Mouse (Mus musculus): Measurements from ENCODE around the gene Nod1.

Nod1 gene

GRCm38 (mm10) chr6:54972111-54972928, at the start of gene Nod1:
Gene Nod1, minus strand, starts transcription at chr6:54972612.
- peak; percentile 15 to 39 for DNase-seq (ENCODE audit: low spot score in 2 of 2)

DNA sequence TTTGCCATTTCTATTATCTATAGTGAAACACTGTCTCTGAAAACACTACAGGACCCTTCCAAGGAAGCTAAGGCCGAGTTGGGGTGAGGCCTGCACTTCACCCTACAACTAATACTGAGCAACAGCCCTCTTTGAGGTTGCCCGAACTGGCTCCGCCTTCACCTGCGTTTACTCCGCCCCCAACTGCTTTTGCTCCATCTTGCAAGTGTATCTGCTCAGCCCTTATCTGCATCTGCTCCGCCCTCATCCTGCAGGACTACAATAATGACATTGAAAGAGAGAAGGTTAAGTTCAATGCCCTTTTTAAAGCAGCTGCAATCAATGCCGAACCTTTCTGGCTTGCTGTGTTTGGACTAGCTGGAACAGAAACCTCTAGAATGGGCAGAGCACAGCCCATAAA, 49.4 kb upstream of the Nod1 start:
- DNase-seq (ENCODE audit: low spot score in 2 of 2) = no peak

GRCm38 (mm10) chr6:55018417-55018816, 46.0 kb upstream of the Nod1 start:
- no peak for DNase-seq (ENCODE audit: low spot score in 2 of 2)

GRCm38 (mm10) chr6:55016710-55017583, 44.5 kb upstream of the Nod1 start:
- DNase-seq (ENCODE audit: low spot score in 2 of 2) = peak; percentile 8 to 31

- DNase-seq (ENCODE audit: low spot score in 2 of 2) = peak; percentile 20 to 32
Observed at GRCm38 (mm10) chr6:55016236-55016635, 43.8 kb upstream of the Nod1 start.

DNA sequence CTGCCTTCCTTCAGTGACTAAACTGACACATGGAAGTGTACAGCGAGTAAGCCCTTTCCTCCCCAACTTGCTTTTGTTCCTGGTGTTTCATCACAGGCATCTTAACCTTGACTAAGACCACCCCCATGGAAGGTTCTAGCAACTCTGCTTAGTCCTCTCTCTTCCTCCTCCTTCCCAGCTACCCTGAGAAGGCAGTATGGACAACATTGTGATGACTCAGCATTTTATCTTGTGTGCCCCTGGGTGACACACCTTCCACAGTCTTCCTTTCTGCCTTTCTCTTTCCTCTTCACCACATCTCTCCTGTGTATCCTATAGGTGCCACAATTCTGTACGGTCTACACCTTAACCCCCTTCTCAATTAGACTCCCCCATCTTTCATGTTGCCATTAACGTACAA, 41.8 kb upstream of the Nod1 start:
- no peak for DNase-seq (ENCODE audit: low spot score in 2 of 2)

GRCm38 (mm10) chr6:55012516-55012915, 40.1 kb upstream of the Nod1 start:
- no peak for DNase-seq (ENCODE audit: low spot score in 2 of 2)

- no peak for DNase-seq (ENCODE audit: low spot score in 2 of 2)
Observed at GRCm38 (mm10) chr6:55010330-55011091, 38.1 kb upstream of the Nod1 start.

- no peak for DNase-seq (ENCODE audit: low spot score in 2 of 2)
Observed at GRCm38 (mm10) chr6:55009391-55010230, 37.2 kb upstream of the Nod1 start.

GRCm38 (mm10) chr6:55008401-55008800, 36.0 kb upstream of the Nod1 start:
- no peak for DNase-seq (ENCODE audit: low spot score in 2 of 2)

- DNase-seq (ENCODE audit: low spot score in 2 of 2) = no peak
Observed at GRCm38 (mm10) chr6:55003559-55003958, 31.1 kb upstream of the Nod1 start.

DNA sequence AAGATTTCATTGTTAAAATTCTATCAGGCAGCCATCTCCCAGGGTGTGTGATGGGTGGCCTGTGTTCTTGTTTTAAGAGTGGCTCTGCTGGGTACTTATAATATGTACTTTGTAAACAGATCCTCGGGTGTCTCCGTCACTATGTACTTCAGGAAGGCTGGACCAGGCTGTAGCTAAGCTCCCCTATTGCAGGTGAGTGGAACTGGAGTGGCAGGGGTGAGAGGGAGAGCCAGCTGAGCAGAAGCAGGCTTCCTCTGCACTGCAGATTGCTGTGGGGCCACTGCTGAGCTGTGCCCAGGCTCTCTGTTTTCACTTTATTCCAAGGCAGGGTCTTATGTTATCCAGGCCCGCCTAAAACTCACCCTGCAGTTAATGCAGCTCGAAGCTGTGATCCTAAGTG, 30.0 kb upstream of the Nod1 start:
- DNase-seq (ENCODE audit: low spot score in 2 of 2) = no peak

GRCm38 (mm10) chr6:55001320-55001719, 28.9 kb upstream of the Nod1 start:
- DNase-seq (ENCODE audit: low spot score in 2 of 2) = no peak

DNA sequence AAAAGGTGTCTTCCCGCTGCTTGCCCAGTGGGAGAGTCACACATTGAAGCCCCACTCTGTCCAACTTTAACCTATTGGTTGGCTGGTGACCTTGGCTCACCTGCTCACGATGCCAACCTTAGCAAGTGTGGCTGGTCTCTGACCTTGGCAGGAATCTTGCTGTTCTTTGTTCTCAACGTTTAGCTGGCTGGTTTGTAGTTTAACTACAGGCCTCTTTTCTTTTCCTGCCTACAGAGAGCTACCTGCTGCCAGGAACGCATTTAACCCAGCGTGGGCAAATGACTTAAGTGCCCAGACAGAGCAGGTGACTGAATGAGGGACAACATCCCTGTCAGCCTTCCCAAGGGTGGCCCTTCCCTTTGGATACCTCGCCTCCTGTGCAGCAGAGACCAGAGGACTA, 25.3 kb upstream of the Nod1 start:
- no peak for DNase-seq (ENCODE audit: low spot score in 2 of 2)

DNA sequence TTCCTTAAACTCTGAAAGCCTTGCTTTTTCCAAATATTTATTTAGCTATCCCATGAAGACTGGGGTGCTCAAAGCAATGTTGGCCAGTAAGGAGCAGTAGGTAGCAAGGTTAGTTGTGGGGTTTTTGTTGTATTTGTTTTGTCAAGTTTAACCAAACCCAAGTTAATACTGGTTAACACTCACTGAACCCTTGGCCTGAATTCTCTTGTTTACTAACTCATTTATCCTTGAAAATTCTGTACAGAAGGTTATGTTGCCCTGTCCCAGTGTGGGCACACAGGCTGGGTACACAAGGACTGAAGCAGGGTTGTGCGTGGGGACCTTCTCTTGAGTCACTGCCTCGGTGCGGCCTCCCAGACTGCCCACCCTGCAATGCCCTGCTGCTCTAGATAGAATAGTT, 23.9 kb upstream of the Nod1 start:
- DNase-seq (ENCODE audit: low spot score in 2 of 2) = no peak

- peak; percentile 84 to 90 for DNase-seq (ENCODE audit: low spot score in 2 of 2)
Observed at GRCm38 (mm10) chr6:54992734-54993260, 20.4 kb upstream of the Nod1 start, which contains the start of gene Ggct. Gene Ggct, minus strand, starts transcription at chr6:54992950.

- DNase-seq (ENCODE audit: low spot score in 2 of 2) = no peak
Observed at GRCm38 (mm10) chr6:54992141-54992540, 19.7 kb upstream of the Nod1 start.

GRCm38 (mm10) chr6:54991189-54991588, 18.8 kb upstream of the Nod1 start:
- no peak for DNase-seq (ENCODE audit: low spot score in 2 of 2)

DNA sequence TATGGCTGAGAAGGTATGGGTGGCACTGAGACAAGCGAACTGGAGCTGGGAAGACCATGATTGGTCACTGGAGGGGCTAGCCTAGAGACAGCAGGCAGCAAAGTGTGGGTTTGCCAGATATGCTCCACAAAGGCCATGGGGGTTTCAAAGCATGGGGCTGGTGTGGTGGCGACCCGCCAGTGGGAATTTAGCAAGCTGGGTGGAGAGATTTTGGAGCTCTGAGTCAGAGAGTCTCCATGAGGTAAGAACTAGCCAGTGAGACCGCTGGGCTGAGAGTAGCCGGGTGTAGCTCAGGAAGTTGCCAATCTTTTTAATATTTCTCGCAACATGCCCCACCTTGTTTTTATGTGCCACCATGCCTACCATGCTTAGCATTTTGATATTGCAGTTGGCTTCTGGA, 15.7 kb upstream of the Nod1 start:
- no peak for DNase-seq (ENCODE audit: low spot score in 2 of 2)

- no peak for DNase-seq (ENCODE audit: low spot score in 2 of 2)
Observed at GRCm38 (mm10) chr6:54984096-54984495, 11.7 kb upstream of the Nod1 start.

DNA sequence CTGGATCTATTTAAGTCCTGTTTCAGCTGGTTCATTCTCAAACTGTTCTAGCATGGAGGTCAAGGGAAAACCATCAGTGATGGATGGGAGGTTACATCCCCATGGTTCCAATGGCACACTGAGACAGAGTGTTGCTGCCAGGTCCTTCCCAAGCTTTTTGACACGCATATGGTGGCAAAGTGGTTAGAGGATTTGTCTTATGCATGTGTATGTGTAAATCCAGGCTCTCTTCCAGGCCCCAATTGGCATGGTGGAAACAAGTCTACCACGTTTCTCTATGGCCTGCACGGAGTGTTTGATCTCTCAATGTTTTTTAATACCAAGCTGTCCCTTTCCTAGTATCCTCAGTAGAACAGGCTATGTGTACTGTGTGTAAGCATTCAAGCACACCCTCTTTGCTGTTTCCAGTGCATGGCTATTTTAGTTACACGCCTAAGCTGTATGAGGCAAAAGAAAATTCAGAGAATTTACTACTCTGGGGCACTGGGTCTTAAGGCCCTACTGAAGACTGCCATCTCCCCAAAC, 11.2 kb upstream of the Nod1 start:
- DNase-seq (ENCODE audit: low spot score in 2 of 2) = no peak
